Mouse (Mus musculus): Measurements from ENCODE around the gene Rasa3.

The Rasa3 gene

DNA sequence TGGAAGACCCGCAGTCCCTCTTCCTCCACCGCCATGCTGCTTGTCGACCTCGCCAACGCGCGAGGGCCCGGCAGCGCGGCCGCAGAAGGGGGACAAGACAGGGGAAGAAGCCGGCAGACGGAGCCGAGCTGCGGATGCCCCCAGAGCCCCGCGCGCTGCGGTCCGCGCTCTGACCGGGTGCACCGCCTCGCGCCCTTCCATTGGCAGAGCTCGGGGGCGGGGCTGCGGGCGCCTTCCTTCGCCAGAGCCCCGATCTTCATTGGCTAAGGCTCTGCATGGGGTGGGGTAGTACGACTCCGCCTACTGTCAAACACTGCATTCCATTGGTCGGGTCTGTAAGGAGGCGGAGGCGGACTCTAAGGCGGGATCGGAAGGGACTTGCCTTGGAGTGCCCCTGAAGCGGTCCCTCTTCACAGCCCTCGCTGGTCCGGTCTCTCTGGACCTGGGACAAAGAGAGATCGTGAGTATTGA lies at the start of gene Rasa3:
Rasa3 (minus strand) TSS at position 191 of the 471 bp plus-strand sequence.
- DNase-seq (ENCODE audit: low spot score): peak; percentile 97

DNA sequence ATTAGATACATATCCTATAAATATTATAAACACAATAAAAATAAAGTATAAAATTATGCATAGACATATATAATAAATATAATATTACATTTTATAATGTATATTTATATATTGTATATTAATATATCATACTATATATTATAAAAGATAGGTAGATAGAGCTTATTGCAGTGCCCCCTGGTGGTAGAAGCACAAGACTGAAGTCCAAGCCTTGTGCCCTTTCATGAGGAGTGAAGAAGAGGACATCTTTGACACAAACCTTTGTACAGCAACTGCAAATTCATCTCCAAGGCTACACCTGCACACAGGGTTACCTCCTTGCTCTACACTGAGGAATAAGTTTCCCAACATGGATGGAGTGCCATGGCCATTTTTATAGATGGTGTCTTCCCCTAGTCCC lies 48.3 kb upstream of the Rasa3 start:
- peak; percentile 55 for DNase-seq (ENCODE audit: low spot score)

DNA sequence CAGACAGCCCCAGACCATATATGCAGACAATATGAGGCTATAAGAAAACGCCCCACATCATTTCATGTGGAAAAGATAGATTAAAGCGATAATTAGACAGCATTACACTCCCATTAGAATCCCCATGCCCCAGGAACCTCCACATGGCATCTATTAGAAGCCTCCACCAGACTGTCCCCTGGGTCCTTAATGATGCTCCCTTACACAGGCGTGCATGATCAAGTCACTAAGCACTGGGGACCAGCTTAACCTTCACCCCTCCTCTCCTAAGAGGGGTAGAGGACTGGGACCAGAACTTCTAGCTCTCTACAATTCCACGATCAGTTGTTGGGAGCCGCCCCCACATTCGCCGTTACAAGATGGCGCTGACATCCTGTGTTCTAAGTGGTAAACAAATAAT lies 41.6 kb upstream of the Rasa3 start:
- no peak for DNase-seq (ENCODE audit: low spot score)

DNA sequence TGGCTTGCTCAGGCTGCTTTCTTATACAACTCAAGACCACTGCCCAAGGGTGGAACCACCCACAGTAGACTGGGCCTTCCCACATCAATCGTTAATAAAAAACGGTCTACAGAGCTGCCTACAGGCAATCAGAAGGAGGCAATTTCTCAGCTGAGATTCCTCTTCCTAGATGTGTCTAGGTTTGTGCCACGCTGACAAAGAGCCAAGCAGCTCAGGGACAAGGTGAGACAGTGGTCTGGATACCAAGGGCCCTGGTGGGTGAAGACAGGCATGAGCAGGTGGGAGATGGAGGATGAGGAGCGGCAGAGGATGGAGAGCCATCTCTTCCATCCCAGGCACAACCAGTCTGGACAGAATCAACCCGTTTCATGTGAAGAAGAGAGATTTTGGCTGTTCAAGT lies 31.1 kb upstream of the Rasa3 start:
- no peak for DNase-seq (ENCODE audit: low spot score)

DNA sequence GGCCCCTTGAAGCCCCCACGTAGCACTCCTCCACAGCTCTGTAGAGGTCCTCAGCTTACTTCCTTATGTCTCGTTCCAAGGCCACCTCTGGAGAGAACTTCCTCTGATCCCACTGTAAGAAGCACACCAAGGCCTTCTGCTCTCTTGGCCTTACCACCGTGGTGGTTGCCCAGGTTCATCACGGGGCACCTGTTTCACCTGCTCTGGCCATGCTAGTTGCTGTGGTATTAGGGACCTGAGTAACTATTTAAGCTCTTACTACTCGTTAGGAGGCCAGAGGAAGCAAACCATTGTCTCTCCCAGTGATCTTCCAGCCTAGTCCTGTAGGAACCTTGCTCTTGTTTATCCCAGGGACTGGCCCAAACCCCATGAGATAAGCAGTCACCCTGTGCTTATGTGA lies 29.5 kb upstream of the Rasa3 start:
- no peak for DNase-seq (ENCODE audit: low spot score)

DNA sequence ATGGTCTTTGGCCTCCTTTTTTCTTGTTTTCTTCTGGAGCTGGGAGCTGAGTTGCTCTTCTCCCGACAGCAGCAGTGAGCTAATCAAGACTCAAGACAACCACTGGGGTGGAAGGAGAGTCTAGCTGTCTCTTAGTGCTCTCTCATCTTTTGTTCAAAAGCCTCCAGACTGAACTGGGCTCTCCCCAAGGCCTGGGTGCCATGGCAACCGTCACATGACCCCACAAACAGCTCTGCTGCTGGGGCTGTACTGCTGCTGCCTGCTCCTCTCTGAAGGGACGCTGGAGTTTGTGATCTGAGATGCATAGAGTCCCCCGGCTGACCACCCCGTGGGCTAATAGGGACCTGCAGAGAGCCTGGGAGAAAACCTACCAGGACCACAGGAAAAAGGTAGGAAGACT lies 28.3 kb upstream of the Rasa3 start, which contains the start of gene Cfap97d2:
Cfap97d2 (plus strand) TSS at position 222 of the 400 bp plus-strand sequence.
- peak; percentile 86 for DNase-seq (ENCODE audit: low spot score)

DNA sequence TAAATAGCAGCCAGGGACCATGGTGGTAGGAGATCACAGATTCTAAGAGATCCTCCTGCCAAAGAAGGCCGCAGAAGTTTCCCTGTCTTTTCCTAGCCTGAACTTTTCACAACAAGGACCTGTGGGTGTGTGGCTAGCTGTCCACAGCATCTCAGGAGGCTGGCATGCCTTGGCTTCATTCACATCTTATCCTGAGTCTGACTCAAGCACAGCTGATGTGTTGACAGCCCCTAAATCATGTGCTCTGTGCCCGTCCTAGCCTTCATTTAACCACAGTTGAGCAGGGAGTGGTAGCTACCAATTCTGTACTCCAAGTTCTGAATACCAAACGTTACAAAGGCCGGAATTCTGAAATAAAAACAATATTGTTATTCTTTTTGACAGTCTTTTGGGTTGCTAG lies 26.9 kb upstream of the Rasa3 start:
- DNase-seq (ENCODE audit: low spot score): no peak

DNA sequence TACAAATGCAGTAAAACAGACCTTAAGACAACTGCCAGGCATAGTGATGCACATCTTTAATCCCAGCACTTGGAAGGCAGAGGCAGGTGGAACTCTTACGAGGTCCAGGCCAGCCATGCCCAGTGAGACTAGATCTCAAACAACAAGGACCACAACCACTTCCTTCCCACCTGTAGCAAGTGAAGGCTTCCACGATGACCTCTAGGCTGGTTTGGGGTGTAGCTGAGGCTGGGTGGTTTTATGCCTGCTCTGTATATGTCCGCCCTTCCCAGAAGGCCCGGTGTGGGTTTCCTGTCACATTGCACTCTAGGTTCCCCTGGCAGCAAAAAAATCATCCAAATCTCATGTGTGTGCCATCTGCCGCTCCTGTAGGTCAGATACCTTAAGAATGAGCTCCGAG lies 26.4 kb upstream of the Rasa3 start:
- DNase-seq (ENCODE audit: low spot score): peak; percentile 33

DNA sequence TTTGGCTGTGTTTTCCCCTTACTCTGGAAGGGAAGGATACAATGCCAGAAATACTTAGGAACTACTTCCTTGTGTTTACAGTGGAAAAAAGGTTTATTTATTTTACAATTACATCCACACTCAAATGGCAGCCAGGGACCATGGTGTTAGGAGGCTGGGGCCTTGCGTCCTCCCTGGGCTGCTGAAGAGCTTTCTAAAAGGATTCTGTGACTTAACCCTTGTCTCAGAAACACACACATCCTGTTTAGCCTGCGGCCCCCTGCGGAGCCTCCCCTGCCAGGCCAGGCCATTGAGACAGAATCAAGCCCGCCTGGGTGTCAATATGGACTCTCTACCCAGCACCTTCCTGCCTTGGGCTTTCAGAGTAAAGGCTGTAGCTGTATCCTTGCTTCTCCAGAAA lies 25.4 kb upstream of the Rasa3 start:
- no peak for DNase-seq (ENCODE audit: low spot score)

DNA sequence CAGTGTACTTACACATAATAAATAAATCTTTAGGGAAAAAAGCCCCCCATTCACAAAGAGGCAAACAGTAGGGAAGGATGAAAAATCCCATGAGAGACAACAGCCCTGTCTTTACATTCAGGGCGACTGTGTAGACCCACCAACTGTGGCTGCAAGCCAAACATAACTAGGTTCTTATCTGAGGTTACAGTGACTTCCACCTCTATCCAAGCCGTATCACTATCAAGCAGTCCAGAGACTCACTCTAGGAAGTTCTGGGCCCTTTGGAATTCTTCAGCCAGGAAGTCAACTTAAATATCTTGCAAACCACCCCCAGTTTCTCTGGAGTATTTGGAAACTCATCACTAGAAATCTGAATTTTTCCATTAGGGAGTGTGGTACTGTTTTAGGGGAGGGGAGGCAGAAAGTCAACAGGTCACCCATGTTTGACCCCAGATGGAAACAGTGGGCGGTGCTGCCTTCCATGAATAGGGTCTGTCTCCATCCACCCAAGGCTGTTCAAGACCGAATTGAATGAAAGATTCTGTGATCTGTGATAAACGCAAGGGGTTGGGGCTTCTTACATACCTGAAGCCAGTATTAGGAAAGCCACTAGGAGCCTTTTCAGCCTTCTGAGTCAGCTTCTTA lies 22.0 kb upstream of the Rasa3 start:
- DNase-seq (ENCODE audit: low spot score): no peak

DNA sequence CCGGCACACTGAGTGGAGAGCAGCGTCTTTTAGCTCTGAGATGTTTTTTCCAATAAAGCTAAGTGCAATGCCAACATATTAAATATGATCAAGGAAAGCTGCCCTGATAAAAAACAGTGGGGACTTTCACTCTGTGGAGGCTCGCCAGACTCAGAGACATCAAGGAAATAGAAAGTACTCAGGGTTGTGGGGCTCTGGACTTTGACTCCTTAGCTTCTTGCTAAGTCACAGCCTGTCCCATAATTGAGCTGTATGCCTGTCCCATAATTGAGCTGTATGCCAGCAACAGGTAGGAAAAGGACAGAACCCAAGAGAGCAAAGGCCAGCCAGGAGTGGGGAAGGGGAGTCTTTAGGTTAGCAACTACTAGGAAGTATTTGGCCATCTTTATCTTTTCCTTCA lies 20.9 kb upstream of the Rasa3 start:
- no peak for DNase-seq (ENCODE audit: low spot score)

DNA sequence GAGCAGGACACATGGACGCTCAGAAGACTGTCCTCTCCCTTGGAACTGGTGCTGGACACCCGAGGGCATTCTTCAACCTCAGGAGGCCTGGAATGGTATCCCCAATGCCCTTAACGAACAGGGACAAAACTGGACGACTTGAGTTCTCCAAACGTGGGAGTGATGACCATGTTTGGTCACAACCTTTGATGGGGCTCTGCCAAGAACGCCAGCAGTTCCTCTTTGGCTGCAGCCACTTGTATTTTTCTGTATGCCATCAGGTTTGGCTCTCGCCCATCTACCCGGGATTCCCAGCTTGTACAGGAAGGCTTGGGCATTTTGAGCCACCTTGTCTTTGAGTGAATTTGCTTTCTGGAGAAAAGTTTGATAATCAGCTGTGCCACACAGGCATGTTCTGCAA lies 20.3 kb upstream of the Rasa3 start:
- DNase-seq (ENCODE audit: low spot score): no peak

DNA sequence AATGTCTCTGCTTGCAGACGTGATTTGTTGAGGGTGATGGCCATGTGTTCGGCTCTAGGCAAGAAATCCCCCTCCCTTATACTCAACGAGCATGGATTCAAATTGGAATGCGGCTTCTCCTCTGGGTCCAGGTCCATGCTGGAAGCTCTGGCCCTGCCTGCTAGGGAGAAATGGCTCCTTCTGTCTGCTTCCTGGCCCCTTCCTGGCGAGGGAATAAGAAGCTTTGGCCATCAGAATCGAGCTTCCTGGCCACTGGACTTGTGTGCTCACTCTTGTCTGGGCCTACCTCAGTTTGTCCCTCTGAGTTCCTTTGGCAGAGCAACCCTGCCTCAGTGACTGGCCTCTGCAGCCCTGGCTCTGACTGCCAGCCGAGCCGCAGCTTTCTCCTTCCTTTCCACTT lies 19.8 kb upstream of the Rasa3 start:
- DNase-seq (ENCODE audit: low spot score): no peak

DNA sequence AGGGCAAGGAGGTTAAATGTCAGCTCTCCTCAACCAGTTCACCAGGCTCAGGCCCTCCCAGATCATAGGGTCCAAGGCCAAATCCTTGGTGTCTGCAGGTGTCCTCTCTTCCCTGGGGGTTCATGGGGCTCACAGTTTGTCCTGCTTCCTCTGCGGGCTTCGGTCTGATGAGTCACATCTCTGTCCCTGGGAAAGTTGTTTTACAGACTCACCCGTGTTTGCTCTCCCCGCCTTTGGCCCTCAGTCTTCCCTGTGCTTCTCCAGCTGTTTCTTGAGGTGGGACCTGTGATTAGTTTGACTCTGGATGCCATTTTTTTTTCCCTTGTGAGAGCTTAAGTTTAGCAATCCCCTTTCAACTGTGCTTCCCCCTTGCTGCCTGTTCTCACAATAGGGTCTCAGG lies 18.8 kb upstream of the Rasa3 start:
- DNase-seq (ENCODE audit: low spot score): no peak

DNA sequence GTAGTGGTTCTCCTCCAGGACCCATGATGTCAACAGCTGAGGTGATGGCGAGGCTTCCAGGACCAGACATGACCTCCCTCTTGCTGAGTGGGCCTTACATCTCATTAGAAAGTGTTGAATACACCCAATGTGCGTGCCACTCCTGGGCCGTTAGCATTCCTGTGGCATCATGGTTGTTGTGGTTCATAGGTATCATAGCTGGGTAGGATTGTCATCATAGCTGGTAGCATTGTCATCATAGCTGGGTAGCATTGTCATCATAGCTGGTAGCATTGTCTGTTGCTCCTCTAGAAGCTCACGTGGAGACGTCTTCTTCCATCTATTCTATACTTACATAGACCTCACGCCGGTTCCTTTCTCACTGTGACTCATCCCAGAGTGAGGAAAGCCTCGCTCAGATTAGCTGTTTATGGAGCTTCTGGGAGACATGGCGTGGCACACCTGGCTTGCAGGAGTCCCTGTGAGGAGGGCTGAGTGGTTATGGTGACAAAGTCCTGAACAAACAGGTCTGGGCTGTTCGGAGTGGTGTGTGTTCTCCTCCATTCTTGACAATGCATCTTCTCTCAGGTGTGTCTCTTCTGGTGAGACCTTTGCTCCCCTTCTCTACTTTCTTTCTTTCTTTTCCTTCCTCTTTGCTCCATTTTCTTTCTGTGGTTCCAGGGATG lies 17.9 kb upstream of the Rasa3 start:
- no peak for DNase-seq (ENCODE audit: low spot score)

DNA sequence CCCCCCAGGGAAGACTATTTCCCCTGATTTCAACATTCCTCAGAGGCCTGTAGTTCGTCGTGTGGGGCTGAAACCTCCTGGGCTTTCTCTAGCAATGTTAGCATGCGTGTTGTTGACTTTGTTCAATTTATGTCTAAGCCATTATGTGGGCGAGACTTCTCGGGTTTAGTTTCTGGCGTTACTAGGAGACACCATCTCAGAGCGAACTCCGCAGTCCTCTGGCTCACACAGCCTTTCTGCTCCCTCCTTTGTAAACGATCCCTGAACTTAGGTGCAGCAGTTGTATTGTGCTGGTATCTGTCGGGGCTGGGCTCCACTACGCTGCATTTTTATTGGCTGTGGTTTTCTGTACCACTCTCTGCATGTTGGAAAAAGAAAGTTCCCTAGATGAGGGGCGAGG lies 17.3 kb upstream of the Rasa3 start:
- DNase-seq (ENCODE audit: low spot score): no peak

DNA sequence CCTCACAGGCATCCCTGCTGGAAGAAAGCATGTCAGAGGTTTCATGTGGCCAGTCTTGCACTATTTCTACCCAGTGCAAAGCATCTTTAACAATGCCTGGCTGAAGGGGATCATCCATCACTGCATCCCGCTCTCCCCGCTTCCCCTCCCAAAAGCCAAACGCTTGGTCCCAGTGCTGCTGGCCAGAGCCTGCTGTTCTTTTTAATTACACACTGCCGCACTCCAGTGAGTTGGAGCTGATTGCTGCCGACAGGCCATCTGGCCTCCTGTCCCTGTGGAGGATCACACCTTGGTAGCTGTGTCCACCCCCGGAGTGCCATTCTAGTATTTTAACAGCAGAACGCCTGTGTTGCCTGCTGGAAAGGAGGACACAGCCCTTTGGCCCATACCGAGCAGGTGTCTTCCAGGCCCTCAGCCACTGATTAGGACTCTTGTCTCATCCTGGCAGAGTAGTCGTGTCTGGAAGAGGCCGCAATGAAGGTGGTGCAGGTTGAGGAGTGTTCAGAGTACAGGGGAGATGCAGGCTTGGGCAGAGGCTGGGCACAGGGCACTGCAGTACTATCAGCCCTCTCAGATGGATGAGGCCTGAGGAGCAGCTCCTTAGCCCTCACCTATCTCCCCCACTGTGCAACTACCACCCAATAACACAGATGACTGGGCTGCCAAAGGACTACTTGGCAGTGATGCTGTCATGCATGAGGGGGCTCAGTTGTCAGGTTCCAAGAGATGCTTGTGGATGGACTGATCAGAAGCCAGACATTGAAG lies 15.1 kb upstream of the Rasa3 start:
- no peak for DNase-seq (ENCODE audit: low spot score)

DNA sequence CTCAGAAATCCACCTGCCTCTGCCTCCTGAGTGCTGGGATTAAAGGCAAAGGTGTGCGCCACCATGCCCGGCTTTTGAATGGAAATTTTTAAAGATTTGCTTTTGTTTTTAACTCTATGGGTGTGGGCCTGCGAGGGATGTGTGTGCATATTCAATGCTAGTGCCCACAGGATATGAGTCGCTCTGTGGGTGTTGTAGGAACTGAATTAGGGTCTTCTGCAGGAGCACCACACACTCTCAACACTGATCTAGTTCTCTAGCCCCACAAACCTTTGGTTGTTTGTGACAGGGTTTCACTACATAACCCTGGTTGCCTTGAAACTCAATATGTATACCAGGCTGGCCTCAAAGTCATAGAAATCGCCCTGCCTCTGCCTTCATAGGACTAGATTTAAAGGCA lies 11.9 kb upstream of the Rasa3 start:
- no peak for DNase-seq (ENCODE audit: low spot score)

DNA sequence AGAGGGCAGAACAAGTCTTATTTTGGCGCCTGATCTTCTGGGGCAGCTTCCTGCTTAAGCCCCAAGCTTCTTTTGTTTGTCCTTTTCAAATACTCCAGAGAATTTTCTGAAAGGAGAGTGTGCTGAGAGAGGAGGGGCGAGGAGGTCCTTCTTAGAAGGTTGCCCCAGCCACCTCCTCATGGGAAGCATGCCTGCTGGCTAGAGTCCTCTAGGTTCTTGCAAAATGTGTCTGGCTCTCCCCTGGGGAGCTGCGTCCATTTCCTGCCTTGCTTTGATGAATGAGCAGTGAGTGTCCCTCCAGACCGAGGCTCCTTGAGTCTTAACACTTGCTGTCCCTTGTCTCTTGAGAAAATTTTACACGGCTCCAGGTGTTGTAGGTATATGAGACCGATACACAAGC lies 11.1 kb upstream of the Rasa3 start:
- DNase-seq (ENCODE audit: low spot score): no peak

DNA sequence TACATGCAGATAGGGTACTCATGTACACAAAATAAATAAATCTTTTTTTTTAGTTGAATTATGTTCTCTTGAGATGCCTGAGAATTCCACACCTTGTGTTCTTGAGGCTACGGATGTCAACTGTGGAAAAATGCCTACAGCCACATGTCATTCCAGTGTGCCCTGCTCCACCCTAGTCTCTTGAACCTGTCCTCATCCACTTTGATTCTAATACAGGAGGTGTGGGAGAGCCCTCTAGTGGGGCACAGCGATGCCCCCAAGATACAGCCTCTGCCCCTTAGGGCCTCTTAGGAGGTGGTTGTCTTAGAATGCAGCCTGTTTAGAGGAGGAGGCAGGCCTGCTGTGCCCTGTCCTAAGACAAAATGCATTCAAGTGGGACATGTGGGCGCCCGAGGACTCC lies 10.5 kb upstream of the Rasa3 start:
- DNase-seq (ENCODE audit: low spot score): peak; percentile 50

DNA sequence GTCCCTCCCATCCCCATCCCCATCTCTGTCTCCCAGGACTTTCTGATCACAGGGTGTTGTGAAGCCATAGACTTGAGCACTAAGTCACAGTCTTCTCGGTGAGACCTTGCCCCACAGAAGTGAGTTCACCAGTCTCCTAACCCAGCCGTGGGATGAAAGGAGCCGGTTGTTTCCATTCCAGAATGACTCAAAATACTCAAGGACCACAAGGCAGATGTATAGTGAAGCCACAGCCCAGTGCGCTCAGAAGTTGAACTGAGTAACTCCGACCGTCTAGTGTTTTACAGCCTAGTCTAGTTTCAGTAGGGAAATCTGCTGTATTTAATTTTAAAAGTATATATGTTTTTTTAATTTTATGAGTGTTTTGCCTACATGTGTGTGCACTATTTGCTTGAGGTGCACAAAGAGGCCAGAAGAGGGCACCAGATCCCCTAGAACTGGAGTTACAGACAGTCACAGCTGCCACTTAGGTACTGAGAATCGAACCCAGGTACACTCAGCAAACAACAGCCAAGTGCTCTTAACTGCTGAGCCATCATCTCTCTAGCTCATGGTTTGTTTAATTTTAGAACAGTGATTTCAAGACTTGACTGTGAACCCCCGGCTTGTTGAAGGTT lies 9.8 kb upstream of the Rasa3 start:
- no peak for DNase-seq (ENCODE audit: low spot score)

DNA sequence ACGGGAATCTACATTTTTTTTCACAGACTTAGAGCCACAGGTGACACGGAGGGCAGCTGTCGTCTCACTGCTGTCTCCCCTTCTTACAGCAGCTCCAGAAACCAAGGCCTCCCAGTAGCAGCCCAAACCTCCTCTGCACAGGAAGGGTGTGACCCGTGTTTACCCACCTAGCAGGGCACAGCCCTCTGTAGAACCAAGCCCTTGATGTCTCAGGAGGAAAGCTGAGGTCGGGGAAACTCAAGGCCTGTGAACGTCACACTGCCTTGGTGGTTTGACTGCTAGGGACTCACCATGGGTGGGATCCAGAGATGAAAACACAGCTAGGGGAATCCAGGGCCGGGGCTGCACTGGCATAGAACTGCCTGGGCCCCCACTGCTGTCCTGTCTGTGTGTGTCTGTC lies 9.0 kb upstream of the Rasa3 start:
- peak; percentile 96 for DNase-seq (ENCODE audit: low spot score)

Data from T-cell, adult 2 months (primary cell).